Mouse (Mus musculus) MEL (cell line): ENCODE results near the gene Stk11.

Experiments used
- CTCF ChIP-seq, 3 experiments: IDR thresholded peaks in 2 of 3; conservative IDR thresholded peaks in 1 of 3; 2 replicates each; pipeline ENCODE4 v1.5.1; 2011 to 2012; ENCODE audit warnings: low read length in 3 of 3, low read depth in 2 of 3, mild to moderate bottlenecking in 2 of 3, improper control_type of control experiment in 1 of 3, inconsistent platforms in 1 of 3, mixed read lengths in 1 of 3, moderate library complexity in 1 of 3; ENCODE audit not compliant: control insufficient read depth in 1 of 3, insufficient read depth in 1 of 3, poor library complexity in 1 of 3, severe bottlenecking in 1 of 3
- E2F4 ChIP-seq: IDR thresholded peaks from 2 replicates; pipeline ENCODE4 v1.6.1; 2011; ENCODE audit warnings: low read depth, low read length, improper control_type of control experiment, borderline replicate concordance
- GABPA ChIP-seq: IDR thresholded peaks from 2 replicates; pipeline ENCODE4 v1.6.1; 2012; ENCODE audit warnings: low read depth, mild to moderate bottlenecking, inconsistent platforms, low read length, improper control_type of control experiment, moderate library complexity
- GATA1 ChIP-seq: IDR thresholded peaks from 2 replicates; pipeline ENCODE4 v1.6.1; 2011; ENCODE audit warnings: low read depth, low read length, improper control_type of control experiment
- MAX ChIP-seq: IDR thresholded peaks from 2 replicates; pipeline ENCODE4 v1.6.1; 2011; ENCODE audit warnings: low read length, improper control_type of control experiment
- POLR2A ChIP-seq, 2 experiments: IDR thresholded peaks; 2 replicates each; pipeline ENCODE4 v1.6.1; 2011 to 2012; ENCODE audit warnings: low read length in 2 of 2, mild to moderate bottlenecking in 2 of 2, control low read depth in 1 of 2, improper control_type of control experiment in 1 of 2, low read depth in 1 of 2, moderate library complexity in 1 of 2; ENCODE audit not compliant: control insufficient read depth in 1 of 2, insufficient read depth in 1 of 2, poor library complexity in 1 of 2
- POLR2AphosphoS2 ChIP-seq: IDR thresholded peaks from 2 replicates; pipeline ENCODE4 v1.6.1; 2011; ENCODE audit warnings: low read length, improper control_type of control experiment
- ZKSCAN1 ChIP-seq: IDR thresholded peaks from 2 replicates; pipeline ENCODE4 v1.6.1; 2012; ENCODE audit warnings: low read depth, mild to moderate bottlenecking, inconsistent platforms, low read length, improper control_type of control experiment, moderate library complexity

DNA sequence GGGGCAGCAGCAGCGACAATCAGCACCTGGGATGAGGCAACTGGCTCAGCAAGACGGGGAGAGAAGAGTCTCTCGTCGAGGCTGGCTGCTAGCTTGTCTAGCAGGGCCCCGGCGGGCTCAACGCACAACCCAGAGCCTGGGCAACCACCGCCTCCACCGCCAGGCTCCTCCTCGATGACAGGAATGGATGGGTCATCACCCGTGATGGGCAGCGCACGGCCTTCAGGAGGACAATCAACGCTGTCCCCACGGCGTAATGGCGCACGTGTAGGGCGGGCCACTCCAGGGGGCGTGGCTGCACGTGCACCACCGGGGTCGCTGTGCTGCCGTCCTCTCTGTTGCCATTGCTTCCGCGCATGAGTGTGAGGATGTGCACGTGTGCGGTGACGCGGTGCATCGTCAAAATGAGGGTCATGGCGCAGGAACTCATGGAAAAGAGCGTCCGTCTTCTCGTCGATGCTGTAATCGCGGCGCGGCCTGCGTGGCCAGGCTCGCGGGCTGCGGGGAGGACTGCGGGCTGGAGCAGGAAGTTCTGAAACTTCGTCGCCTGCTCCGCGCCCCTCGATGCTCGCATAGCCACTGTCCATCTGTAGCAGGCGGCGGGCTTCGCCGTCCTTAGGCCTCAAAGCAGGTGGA is 15.8 kb downstream of the Stk11 start:
- TF ChIP-seq GATA1: no peak
- no peak for TF ChIP-seq POLR2A (IDR thresholded peaks at IDR 0.05; ENCODE audit: control insufficient read depth in 1 of 2, insufficient read depth in 1 of 2, low read depth in 1 of 2, low read length in 2 of 2, poor library complexity in 1 of 2)
- TF ChIP-seq CTCF (IDR thresholded peaks at IDR 0.05 in 2 of 3, conservative IDR thresholded peaks at IDR 0.05 in 1 of 3; ENCODE audit: control insufficient read depth in 1 of 3, insufficient read depth in 1 of 3, low read depth in 2 of 3, low read length in 3 of 3, poor library complexity in 1 of 3, severe bottlenecking in 1 of 3): no peak
- no peak for TF ChIP-seq ZKSCAN1
- TF ChIP-seq POLR2AphosphoS2: no peak
- TF ChIP-seq MAX: no peak
- no peak for TF ChIP-seq GABPA
- TF ChIP-seq E2F4: no peak
